Mouse (Mus musculus) thymus, postnatal 0 days (tissue): ENCODE data around the gene Adat3. TPM values are rescaled to one million over a fixed set of nuclear protein-coding genes. Genes with fewer than 3 reads are reported as not detected.
"Not testable (repeated sequence)": the region's sequence is repeated elsewhere in the genome, so short reads cannot be mapped to it uniquely, and the experiment has no call there.

Experiments used
- DNase-seq: peaks from one replicate; pipeline ENCODE4 v3.0.0-alpha.2; 2015; ENCODE audit warnings: low spot score
- polyA plus RNA-seq: library from polyadenylated mRNA; unstranded; fragments of >200 nt; fragmentation: Nextera tagmentation; extraction: Ambion mirVana; gene quantifications from 2 replicates; pipeline ENCODE4 v1.2.1, GENCODE M21; 2015

The Adat3 gene
- polyA plus RNA-seq, 1 experiment from 2014 or later: 10.2 TPM

- peak; percentile 88 for DNase-seq
Measured at GRCm38 (mm10) chr10:80578131-80578750, 24.4 kb upstream of the Adat3 start.

DNA sequence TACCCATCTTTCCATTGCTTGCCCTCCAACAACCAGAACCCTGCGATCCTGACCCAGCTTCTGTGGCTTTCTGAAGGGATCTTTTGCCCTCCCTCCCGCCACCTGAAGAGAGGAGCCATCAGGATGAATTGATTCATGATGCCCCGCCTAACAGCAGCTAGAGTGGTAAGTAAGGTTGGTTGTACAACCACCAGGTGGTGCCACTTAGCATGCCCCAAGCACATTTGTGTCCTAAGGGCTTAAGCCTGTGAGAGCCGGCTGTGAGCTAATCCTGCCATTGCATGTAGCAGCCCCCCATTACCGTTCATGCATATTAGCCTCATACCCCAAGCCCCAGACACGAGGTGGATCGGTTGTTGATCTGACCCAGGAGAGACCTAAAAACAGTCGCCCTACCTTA lies 23.8 kb upstream of the Adat3 start:
- peak; percentile 85 for DNase-seq

DNA sequence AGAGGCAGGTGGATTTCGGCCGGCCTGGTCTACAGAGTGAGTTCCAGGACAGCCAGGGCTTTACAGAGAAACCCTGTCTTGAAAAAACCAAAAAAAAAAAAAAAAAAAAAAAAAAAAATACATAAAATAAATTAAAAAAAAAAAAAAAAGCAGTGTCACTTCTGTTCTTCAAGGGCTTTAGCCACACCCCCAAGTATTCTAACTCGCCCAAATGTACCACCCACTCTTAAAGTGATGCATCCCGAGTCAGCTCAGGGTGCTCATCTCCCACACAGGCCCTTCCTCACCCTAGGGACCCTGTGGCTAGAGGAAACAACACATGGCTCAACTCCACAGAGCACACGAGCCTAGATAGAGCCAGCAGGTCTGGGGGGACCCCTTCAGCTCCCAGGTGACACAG lies 19.6 kb upstream of the Adat3 start:
- DNase-seq: no peak

GRCm38 (mm10) chr10:80584045-80584488 lies 18.6 kb upstream of the Adat3 start:
- no peak for DNase-seq

DNA sequence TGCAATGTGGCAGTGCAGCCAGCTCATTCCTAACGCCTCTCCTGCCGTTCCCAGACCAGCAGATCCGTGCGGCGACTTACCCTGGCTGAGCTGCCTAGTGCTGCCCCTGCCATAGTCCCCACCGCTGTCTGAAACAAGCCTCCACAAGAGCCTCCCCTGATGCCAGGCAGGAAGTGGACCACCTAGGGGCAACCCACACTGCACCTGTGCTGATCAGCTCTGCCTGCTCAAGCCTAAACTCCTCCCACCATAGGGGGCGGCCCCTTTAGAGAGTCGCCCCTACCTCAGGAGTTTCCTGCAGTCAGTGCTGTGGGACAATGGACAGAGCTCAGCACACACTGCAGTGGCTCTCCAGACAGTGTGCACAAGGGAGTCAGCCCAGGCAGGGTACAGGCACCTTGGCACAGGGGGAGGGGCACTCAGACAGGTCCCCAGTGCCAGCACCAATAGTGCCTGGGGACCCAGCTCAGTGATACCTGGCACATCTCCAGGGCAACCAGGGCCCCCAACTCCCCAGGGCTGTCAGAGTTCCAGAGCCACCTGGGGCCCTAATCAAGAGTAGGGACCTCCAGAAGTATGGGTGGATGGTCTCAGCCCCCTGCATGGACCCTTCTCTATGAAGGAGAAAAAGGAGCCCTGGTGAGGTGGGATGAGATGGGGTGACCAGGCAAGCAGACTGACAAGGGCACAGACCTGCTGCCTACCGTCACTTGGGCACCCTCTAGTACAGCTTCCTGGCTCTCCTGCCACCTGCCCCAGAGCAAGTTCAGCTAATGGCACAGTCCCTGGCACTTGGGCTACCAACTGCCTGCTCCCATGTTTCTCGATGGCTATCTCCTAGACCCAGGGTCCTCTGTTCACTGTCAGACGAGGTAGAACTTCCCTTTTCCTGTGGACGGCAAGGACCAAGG lies 17.8 kb upstream of the Adat3 start:
- DNase-seq: peak; percentile 73

- no peak for DNase-seq
Measured at GRCm38 (mm10) chr10:80585581-80585980, 17.1 kb upstream of the Adat3 start.

DNA sequence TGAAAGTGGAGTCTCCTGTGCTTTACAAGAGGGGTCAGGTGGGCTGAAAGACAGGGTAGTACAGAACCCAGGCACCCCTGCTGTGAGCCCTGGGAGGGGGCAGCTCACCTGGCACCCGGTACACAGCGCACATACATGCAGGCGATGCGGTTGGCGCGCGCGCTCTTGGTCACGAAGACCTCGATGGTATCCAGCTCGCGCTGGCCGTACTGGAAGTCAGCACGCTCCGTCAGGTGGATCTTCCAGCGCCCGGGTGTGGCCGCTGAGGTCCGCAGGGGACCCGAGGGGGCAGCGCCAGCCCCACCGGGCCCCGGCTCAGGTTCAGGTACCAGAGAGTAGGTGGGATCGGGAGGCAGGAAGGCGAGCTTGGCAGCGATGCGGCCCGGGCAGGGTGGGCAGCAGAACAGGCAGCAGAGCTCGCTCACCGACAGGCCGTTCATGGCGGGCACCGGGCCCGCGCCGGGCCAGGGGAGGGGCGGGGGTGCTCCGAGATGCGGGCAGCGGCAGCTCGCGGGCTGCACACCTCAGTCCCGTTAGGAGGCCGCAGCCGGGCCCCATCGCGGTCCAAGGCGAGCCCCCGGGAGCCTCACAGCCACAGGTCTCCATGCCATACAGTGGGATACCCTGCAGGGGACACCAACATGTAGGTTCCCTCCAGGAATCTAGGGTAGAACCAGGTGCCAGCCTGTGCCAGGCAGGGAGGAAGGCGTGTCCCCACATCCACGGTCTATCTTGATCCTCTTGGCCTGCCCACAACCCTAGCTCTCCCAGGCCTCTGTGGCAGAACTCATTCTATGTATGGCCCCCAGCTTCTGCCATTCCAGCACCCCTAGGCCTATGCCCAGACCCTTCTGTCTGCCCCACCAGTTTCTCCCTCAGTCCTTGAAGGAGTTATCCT lies 16.0 kb upstream of the Adat3 start:
- DNase-seq: no peak

DNA sequence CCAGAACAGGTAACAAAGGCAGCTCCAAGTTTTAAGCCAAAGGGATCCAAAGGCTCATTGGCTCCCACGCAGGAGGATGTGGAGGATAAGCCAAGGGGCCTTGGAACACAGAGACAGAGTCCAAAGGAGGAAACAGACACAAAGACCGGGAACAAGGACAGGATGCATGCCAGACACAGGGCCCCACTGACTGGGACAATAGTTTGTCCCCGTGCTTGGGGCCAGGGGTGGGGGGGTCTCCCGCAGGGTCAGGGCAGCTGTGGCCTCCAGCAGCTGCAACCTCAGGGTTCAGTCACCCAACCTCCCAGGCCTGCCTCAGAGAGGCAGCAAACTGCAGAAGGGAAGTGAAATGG lies 15.4 kb upstream of the Adat3 start:
- DNase-seq: no peak

GRCm38 (mm10) chr10:80589127-80589878 lies 13.4 kb upstream of the Adat3 start:
- no peak for DNase-seq

DNA sequence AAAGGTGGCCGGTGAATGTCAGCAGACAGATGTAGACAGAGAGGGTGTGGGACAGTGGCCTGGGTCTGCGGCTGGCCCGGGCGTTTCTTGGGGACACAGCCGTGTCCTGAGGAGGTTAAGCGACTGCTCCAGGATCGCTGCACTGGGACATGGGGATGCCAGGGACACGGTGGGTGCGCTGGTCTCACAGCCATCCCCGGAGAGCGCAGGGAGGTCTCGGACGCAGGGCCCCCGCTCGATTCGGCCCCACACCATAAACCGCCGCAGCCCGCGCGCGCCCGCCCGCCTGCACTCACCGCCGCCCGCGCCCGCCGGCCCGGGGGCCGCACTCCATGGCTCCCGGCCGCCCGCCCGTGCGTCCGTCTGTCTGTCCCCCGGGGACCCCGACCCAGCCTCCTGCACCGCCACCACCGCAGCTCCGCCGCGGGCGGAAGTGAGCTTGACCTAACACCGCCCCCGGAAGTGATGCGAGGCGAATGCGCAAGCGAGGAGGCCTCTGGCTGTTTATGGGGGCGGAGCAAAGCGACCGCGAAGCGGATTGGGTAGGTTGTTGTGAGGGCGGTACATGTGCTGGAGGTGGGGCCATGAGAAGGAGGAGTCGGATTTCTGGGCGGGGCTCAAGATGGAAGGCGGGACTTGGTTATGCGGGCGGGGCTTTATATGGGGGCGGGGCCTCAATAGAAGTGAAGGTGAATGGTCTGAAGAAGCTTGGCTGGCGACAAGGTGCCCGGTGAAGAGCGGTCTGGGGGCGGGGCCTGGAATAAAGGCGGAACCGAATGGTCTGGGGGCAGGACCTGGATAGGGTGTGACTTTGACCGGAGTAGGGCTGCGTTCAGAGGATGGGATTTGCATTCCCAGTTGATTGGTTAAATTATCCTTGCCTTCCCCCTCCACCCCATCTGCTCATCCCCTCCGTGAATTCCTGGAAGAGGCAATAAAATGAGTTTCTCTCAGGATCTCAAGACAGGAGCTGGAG lies 12.5 kb upstream of the Adat3 start, which contains the start of gene Abhd17a:
Abhd17a (minus strand) TSS at position 463 of the 976 bp plus-strand sequence.
- DNase-seq: peak; percentile 98

DNA sequence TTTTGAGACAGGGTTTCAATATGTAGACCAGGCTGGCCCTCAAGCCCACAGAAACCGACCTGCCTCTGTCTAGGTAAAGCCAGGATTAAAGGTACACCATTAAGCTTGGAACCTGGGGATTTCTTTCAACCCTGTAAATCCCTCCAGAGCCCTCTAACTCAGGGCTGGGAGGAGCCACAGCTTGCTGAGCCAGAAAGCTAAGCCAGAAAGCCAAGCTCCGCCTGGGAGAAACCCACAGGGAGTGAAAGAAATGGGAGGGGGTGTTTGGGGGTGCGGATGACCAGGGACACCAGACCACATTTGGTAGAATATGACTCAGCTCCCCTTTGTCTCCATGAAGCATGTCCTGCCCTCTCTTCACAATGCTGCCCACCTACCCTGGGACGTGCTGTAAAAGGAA lies 6.4 kb upstream of the Adat3 start:
- DNase-seq: no peak

GRCm38 (mm10) chr10:80603364-80603763 lies 684 bp downstream of the Adat3 start:
- DNase-seq: no peak

DNA sequence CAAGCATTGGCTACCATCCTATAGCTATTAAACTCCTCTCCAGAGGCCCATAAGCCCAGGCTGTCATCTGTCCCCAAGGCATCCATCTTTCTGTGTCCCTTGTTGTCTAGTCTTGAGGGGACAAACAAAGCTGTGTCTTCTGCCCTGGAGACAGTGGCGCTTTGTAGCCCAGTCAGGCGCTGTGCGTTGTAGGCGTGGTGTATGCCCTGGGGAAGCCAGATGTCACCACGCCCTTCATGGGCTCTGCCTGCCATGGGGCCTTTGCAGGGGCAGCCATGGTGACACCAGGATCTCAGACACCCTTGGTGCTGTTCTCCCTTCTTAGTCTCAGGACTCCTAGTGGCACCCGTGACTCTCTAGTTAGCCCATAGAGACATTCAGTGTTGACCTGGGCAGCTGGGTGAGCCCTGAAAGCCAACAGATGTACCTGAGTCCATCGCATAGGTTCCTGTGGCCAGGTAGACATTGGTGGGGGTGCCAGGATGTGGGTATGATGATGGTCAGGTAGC lies 1.4 kb downstream of the Adat3 start:
- DNase-seq: no peak

DNA sequence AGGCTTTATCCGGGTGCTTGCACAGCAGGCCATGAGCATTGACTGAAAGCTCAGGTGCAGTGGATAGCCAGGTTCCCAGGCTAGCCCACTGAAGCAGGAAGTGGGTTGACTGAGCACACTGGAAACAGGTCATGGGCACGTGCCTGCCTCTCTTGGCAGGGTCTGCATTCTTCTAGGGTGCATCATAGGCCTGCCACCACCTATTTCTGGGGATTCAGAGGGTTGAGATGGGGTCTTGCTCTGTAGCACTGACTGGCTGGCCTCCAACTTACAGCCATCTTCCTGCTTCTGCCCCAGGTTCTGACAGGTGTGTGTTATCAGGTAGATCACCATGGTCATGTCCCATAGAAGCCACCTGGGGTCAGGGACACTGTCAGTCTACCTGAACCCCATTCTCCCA lies 2.3 kb downstream of the Adat3 start:
- no peak for DNase-seq

DNA sequence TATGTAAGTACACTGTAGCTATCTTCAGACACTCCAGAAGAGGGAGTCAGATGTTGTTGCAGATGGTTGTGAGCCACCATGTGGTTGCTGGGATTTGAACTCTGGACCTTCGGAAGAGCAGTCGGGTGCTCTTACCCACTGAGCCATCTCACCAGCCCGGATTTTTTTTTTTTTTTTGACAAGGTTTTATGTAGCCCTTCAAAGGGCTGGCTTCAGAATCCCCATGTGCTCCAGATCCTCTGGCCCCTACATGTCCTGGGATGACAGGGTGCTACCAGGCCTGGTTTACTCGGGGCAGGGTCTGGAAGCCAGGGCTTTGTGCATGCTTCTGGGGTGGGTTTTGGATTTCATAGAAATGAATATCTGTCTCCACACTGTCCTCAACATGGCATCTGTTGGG lies 3.0 kb downstream of the Adat3 start, which contains the start of gene Gm49322:
Gm49322 (plus strand) TSS at position 301 of the 400 bp plus-strand sequence.
- not testable (repeated sequence) for DNase-seq

GRCm38 (mm10) chr10:80606306-80606705 lies 3.6 kb downstream of the Adat3 start:
- DNase-seq: peak; percentile 55

DNA sequence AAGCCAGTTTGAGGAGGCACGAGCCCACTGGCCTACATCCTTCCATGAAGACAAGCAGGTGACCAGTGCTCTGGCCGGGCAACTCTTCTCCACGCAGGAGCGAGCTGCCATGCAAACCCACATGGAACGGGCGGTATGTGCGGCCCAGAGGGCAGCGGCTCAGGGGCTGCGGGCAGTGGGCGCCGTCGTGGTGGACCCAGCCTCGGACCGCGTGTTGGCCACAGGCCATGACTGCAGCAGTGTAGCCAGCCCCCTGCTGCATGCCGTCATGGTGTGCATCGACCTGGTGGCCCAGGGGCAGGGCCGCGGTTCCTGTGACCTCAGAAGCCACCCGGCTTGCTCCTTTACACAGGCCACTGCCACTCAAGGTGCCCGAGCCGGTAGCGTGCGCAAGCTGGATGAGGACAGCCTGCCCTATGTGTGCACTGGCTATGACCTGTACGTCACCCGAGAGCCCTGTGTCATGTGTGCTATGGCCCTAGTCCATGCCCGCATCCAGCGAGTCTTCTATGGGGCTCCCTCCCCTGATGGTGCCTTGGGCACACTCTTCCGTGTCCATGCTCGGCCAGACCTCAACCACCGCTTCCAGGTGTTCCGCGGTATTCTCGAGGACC lies 4.2 kb downstream of the Adat3 start:
- DNase-seq: no peak

GRCm38 (mm10) chr10:80608435-80608834 lies 5.8 kb downstream of the Adat3 start:
- DNase-seq: no peak
